Mouse (Mus musculus) large intestine, adult 2 months (tissue): ENCODE measurements around the gene Tspan12. TPM values are rescaled to one million over a fixed set of nuclear protein-coding genes. Genes with fewer than 3 reads are reported as not detected.
"Not testable (repeated sequence)": the region's sequence is repeated elsewhere in the genome, so short reads cannot be mapped to it uniquely, and the experiment has no call there.

ENCODE experiments used
- DNase-seq: peaks from one replicate; pipeline ENCODE4 v3.0.0-alpha.2; 2012; ENCODE audit warnings: low read depth, low spot score
- WGBS: fragments of 180-500 bp; shearing (Covaris S2); methylation state at CpG from one replicate; pipeline ENCODE4 v1.1.7; 2018; 5-methylcytosine and 5-hydroxymethylcytosine counted together
- polyA plus RNA-seq: library from polyadenylated mRNA; depleted of rRNA; stranded (reverse); fragments of >200 nt; gene quantifications from 2 replicates; pipeline ENCODE4 v1.2.3, GENCODE M21; 2012; rRNA removed

The Tspan12 gene
- polyA plus RNA-seq, 1 experiment, result 7.1 TPM

- 51% methylated on average over 1 of the region's 1 CpGs for WGBS
Observed at GRCm38 (mm10) chr6:21789582-21789981, 62.7 kb downstream of the Tspan12 start.

GRCm38 (mm10) chr6:21787757-21788156, 64.6 kb downstream of the Tspan12 start:
- WGBS, result 41% methylated on average over 11 of the region's 11 CpGs
- DNase-seq, result no peak

More at GRCm38 (mm10) chr6:21789582-21789981, 62.7 kb downstream of the Tspan12 start:
- DNase-seq, result not testable (repeated sequence)

- DNase-seq, result no peak
- 49% methylated on average over 6 of the region's 6 CpGs for WGBS
Observed at GRCm38 (mm10) chr6:21787274-21787673, 65.0 kb downstream of the Tspan12 start.

- 64% methylated on average over 7 of the region's 7 CpGs for WGBS
- DNase-seq, result no peak
Observed at GRCm38 (mm10) chr6:21774213-21774916, 78.0 kb downstream of the Tspan12 start.

- 28% methylated on average over 1 of the region's 1 CpGs for whole genome bisulfite sequencing
- DNase-seq, result no peak
Observed at GRCm38 (mm10) chr6:21769447-21769809, 82.9 kb downstream of the Tspan12 start.

DNA sequence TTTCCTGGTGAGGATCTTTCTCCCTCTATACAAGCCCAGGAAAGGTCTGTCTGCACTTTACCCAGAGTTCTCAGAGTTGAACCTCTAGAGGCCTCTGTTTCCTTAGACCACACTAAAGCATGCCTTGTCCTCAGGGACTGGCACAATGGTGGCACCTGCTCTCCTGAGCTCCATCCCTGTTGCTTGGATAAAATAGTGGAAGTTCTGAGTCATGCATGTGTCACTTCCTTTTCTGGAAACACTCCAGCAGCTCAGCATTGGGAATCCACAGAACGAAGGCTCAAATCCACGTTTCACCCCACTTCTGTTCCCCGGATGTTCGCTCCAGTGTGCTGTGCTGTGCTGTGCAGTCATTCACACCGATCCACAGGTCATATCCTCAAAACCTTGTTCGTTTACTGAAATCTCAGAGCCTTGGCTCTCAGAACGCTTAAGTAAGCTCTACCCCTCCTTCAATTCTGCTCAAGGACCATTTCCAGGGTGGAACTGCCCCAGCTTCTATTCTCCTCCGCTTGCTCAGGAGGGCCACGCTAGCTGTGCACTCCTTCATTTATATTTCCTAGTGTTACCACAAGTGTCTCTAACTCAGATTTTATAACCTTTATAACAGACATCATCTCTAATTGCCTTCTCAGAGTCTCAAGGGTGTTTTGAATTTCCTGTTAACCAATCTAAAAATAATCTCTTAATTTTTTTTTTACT, 83.4 kb downstream of the Tspan12 start:
- 25% methylated on average over 9 of the region's 9 CpGs for WGBS
- DNase-seq, result peak; percentile 14

GRCm38 (mm10) chr6:21767787-21768221, 84.5 kb downstream of the Tspan12 start:
- DNase-seq, result no peak
- WGBS, result 70% methylated on average over 12 of the region's 12 CpGs

DNA sequence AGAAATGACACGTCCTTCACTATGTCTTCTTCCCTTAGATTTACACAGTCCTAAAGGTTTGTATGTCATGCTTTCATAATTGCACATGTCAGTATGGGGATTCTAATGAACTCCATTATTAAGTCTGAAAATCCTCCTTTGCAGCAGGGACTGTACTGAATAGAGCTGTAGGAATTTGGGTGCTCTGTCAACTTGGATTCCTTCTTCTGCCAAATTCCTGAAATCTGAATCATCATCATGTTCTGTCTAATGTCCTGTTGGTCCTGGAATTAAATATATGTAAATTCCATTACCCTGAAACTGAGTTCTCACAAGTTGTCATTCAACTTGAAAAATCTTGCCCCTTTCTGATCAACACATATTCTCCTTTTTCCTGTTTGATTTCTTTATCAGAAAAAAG, 104.8 kb downstream of the Tspan12 start:
- 89% methylated on average over 1 of the region's 1 CpGs for WGBS
- no peak for DNase-seq

GRCm38 (mm10) chr6:21744615-21745266, 107.6 kb downstream of the Tspan12 start:
- WGBS, result 46% methylated on average over 3 of the region's 3 CpGs
- DNase-seq, result no peak

DNA sequence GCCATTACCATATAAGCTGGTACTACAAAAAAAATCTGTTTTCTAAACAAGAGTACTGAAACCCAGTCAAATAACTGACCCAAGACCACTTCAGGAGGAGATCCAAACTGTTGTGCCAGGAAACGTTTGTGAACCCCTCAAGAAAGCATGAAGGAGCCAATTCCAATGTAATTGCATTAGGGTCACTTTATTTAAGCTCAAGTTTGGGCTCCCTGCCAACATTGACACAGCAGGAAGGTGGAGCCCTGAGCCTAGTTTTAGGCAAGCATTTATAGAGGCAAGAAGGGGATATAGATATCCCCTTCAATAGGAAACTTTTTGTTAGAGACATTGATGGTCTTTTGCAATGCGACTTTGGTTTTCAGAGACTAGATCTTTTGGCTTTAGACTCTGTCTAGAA, 111.7 kb downstream of the Tspan12 start:
- no peak for DNase-seq
- 46% methylated on average over 2 of the region's 2 CpGs for WGBS

GRCm38 (mm10) chr6:21722238-21722637, 130.1 kb downstream of the Tspan12 start:
- 72% methylated on average over 10 of the region's 10 CpGs for WGBS
- no peak for DNase-seq

Other genes starting within 250 kb of the Tspan12 start
- gene Ing3, start 97.1 kb upstream of the Tspan12 start, polyA plus RNA-seq, result 5.7 and 7.0 TPM in 2 replicates
- 3.9 and 6.5 TPM in 2 replicates for gene Cped1, start 133.4 kb upstream of the Tspan12 start, polyA plus RNA-seq